Mouse (Mus musculus): ENCODE data around the gene Fchsd2. TPM values are rescaled to one million over a fixed set of nuclear protein-coding genes. Genes with fewer than 3 reads are reported as not detected.

Fchsd2 gene
- total RNA-seq, 4 experiments from 2014 or later: 4.2 to 5.5 (median 5.0) TPM

GRCm38 (mm10) chr7:101173331-101173730 lies 80.7 kb downstream of the Fchsd2 start:
- DNase-seq (ENCODE audit: low spot score in 2 of 2): no peak

GRCm38 (mm10) chr7:101178751-101179150 lies 86.1 kb downstream of the Fchsd2 start:
- DNase-seq (ENCODE audit: low spot score in 2 of 2): no peak

DNA sequence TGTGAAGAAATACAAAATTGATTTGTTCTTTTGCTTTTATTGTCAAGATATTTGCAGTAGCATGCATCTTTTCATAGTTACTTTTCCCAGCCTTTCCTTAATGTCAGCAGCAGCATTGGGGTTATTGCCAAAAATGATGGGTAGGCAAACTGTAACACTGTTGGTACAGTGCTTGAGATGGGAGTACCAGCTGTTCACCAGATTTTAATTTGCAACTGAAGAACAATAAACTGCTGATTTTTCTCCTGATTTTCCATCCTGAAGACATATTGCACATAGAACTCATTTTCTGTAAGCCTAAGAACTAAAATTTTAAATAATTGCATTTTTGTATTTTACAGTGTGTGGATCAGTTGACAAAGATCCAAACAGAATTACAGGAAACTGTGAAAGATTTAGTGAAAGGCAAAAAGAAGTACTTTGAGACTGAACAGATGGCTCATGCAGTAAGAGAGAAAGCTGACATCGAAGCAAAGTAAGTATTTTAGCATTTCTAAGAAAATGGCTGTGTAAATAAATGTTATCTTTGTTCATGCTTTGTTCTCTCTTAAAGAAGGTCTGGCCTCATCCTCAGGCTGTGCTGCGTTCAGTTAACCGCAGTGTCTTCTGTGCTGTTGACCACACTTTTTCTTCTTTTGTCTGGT lies 98.8 kb downstream of the Fchsd2 start:
- no peak for DNase-seq (ENCODE audit: low spot score in 2 of 2)

GRCm38 (mm10) chr7:101210826-101211225 lies 118.2 kb downstream of the Fchsd2 start:
- no peak for DNase-seq (ENCODE audit: low spot score in 2 of 2)

DNA sequence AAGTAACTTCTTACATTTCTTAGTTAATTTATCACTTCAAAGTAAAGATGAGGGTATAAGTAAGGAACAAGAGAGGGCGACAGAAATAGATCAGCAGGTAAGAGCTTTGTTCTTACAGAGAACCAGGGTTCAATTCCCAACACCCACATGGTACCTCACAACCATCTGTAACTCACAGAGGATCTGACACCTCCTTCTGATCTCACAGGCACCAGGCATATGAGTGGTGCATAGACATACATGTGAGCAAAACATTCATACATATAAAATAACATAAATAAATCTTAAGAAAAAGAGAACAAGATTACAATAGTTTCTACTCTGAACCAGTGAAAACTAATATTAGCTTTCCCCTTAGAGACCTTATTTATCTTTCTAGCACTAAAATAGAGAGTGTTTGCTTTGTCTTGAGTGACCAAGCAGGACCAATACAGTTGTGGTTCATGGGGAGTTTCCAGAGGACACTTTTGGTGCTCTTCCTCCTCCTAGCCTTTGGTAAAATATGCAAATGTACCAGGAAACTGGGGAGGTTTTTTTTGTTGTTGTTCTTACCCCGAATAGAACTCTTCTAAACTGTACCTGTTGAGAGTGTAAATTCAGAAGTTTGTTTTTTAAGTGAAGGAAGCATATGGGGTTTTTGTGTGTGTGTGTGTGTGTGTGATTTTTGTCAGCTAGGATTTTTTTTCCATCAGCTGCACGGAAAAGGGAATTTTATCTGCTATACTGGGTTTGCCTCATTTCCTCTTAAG lies 121.0 kb downstream of the Fchsd2 start:
- no peak for DNase-seq (ENCODE audit: low spot score in 2 of 2)

GRCm38 (mm10) chr7:101216724-101217123 lies 124.1 kb downstream of the Fchsd2 start:
- DNase-seq (ENCODE audit: low spot score in 2 of 2): no peak

DNA sequence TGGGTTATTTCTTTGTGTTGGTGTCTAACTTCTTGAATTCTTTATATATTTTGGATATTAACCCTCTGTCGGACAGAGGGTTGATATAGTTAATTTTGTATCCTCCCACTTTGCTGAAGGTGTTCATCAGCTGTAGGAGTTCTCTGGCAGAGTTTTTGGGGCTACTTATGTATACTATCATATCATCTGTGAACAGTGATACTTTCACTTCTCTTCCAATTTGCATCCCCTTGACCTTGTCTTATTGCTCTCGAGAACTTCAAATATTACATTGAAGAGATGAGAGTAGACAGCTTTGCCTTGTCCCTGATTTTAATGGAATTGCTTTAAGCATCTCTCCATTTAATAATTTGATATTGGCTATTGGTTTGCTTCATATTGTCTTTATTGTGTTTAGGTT lies 130.8 kb downstream of the Fchsd2 start:
- DNase-seq (ENCODE audit: low spot score in 2 of 2): no peak

- DNase-seq (ENCODE audit: low spot score in 2 of 2): no peak
Observed at GRCm38 (mm10) chr7:101229336-101229735, 136.7 kb downstream of the Fchsd2 start.

- no peak for DNase-seq (ENCODE audit: low spot score in 2 of 2)
Observed at GRCm38 (mm10) chr7:101231458-101231857, 138.8 kb downstream of the Fchsd2 start.

- no peak for DNase-seq (ENCODE audit: low spot score in 2 of 2)
Observed at GRCm38 (mm10) chr7:101232716-101233115, 140.1 kb downstream of the Fchsd2 start.

DNA sequence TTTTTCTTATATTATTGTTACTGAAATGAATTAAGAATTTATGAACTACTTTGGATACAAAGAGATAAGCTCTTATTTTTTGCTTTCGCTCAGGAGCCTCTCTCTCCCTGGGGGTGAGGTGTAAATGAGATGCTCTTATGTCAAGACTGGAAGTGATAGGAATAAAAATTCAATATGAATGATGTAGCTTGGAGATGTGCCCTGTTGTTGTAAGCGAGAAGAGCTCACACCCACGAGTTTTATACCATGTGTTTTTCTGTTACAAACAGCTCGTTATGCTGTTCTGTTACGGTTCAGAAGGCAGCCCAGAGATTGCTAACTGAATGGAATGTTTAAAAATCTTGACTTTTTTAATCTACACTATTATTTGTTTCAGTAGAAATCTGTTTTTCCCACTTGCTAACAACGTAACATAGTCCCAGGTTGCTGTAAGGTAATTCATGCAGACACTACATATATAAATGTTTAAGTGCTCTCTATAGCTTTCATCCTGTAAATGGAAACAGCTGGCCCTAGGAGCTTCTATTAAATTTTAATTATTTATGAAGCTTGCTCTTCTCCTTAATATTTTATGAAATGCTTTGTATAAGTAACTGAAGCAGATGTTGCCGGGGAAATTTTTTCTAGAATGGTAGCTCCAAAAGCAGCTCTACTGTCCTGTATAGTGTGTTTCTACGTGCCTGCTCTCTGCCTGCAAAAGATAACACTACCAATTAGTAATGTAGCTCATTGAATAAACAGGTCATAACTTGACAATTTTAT lies 144.2 kb downstream of the Fchsd2 start:
- DNase-seq (ENCODE audit: low spot score in 2 of 2): no peak

DNA sequence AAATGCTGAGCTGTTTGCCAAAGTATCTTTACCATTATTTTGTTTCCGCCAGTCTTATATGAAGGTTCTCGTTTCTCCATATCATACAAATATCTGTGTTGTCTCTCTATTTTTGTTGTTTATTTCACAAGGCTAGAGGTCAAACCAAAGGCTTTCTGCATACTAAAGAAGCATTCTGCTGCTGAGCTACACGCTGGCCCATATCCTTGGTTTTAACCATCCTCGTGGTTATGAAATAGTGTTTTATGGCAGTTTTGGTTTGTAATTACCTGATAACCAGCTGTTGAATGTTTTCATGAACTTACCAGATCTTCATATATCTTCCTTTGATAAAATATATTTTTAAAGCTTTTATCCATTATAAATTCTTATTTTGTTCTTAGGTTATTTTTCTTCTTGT lies 156.1 kb downstream of the Fchsd2 start:
- DNase-seq (ENCODE audit: low spot score in 2 of 2): no peak

DNA sequence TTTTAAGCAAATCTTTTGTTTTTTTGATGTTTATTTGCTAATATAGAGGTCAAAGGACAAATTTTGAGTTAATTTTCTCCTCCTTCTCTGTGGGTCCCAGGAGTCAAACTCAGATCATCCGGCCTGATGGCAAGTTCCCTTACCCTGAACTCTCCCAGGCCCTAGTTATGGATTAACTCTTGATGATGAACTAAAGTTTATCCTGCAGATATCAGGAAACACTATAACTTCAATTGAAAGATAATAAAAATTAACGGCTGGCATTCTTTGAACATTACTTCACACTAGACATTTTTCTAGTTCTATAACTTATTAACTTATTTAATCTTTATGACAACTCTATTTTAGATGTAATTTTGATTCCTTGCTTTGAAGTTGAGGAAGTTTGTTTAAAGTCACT lies 156.5 kb downstream of the Fchsd2 start:
- no peak for DNase-seq (ENCODE audit: low spot score in 2 of 2)

DNA sequence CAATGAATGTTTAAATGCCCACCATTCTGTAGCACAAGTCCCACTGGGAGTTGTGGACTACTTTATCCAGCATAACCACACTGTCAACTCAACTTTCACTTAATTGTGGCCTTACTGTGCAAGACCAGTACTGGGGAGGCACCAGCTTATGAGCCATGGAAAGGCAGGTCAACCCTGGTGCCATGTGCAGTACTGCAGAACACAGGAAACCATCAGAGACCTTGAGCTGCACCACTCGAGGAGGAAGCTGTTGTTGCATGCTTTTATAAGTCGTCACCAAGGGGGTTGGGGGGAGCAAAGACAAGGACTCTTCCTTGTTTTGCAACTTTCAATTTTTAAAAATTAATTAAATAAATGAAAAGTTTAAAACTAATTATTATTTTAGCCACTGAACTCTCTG lies 160.4 kb downstream of the Fchsd2 start:
- no peak for DNase-seq (ENCODE audit: low spot score in 2 of 2)

DNA sequence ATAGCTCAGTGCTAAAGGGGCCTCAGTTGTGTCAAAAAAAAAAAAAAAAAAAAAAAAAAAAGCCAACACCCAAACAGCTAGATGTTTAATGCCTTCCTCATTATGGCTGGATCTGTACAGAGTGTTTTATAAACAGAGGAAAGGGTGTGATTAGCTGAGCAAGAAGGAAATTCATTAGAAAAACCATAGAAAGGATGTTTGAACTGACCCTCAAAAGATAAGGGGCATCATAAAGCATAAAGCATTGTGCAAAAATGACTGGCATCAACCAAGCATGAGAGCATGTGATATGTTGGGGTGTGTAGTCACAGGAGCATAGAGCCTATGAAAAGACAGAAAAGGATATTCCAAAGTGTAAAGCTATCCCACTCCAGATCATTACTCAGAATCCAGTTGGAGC lies 165.8 kb downstream of the Fchsd2 start:
- no peak for DNase-seq (ENCODE audit: low spot score in 2 of 2)

GRCm38 (mm10) chr7:101261941-101262546 lies 169.4 kb downstream of the Fchsd2 start:
- no peak for DNase-seq (ENCODE audit: low spot score in 2 of 2)

- no peak for DNase-seq (ENCODE audit: low spot score in 2 of 2)
Observed at GRCm38 (mm10) chr7:101263511-101263910, 170.8 kb downstream of the Fchsd2 start.

DNA sequence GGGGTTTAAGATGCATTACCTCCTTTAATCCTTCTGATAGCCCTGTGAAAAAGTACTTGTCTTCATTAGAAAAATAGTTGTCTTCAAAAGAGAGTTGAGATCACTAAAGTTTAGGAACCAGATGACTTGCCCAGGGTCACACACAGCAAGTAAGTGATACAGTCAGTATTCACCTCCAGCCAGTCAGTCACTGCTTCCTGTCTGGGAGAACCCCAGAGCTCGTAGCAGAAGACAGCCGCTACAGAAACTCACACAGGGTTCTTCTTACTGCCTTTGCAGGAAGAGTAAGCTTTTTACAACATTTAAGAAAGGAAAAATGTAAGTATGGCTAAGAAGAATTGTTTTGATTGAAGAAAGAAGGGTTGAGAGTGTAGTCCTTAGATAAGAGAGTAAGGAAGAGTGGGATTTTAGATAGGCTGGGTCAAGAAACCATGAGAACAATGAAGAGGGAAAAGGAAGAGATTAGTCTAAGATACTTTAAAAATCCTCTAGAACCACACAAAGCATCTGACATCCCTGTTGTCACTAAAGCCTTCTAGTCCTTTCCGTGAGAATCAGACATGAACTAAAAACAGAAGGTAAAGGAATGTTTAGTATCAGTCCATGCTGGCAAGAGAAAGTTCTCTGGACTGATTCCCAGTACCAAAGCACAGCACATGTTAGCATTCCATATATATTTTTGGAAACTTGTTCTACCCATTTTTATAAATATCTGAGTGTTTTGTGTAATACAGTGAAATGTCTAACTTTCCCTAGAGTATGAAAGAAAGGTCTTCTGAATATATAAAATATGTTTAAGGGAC lies 175.0 kb downstream of the Fchsd2 start:
- DNase-seq (ENCODE audit: low spot score in 2 of 2): no peak

DNA sequence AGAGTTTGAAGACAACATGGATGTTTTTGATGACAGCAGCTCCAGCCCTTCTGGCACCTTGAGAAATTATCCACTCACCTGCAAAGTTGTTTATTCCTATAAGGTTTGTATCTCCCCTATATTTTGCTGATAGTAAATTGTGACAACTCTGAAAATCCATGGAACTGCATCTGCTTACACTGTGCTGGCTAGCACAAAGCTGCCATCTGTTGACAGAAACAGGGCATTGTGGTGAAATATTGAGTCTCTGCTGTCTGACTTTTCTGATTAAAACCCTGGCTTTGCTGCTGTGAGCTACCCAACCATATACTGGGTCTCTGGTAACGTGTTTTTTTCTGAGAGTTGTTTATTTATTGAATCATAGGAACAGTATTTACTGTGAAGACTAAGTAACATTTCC lies 178.9 kb downstream of the Fchsd2 start:
- DNase-seq (ENCODE audit: low spot score in 2 of 2): no peak

DNA sequence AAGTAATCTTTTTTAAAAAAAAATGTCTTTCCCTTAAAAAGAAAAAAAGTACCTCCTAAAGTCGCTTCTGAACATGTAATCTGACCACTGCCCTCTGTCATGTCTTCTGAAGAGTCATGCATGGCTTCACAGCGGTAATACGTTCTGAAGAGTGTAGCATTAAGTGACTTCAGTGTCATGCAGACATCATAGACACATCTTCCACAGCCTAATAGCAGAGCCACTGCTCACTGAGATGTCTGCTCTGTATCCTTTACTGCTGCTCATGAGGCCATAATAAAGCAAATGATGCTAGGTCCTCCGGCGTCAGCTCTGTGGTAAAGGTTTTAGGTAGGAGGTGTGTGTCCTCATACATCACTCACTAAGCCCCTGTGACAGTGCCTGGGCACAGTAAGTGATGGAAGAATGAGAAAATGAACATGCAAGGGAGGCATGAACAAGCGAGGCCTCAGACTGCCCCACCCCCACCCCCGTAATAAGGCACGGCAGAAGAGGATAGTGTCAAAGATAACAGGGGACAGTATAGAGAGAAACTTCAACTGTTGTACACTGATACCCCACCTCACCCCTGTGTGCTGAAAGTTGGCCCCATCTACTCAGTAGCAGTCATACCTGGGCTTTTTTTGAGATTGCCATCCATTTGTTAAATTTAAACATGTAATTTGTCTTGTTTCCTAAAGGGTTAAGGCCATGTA lies 179.9 kb downstream of the Fchsd2 start:
- DNase-seq (ENCODE audit: low spot score in 2 of 2): no peak

- DNase-seq (ENCODE audit: low spot score in 2 of 2): no peak
Observed at GRCm38 (mm10) chr7:101282721-101283120, 190.1 kb downstream of the Fchsd2 start.

Data from gastrocnemius, adult 8-10 months (tissue).